Mouse (Mus musculus): ENCODE results near the gene Uba52. TPM values are rescaled to one million over a fixed set of nuclear protein-coding genes. Genes with fewer than 3 reads are reported as not detected.

The Uba52 gene
- polyA plus RNA-seq, 1 experiment from 2014 or later, result 920 TPM

DNA sequence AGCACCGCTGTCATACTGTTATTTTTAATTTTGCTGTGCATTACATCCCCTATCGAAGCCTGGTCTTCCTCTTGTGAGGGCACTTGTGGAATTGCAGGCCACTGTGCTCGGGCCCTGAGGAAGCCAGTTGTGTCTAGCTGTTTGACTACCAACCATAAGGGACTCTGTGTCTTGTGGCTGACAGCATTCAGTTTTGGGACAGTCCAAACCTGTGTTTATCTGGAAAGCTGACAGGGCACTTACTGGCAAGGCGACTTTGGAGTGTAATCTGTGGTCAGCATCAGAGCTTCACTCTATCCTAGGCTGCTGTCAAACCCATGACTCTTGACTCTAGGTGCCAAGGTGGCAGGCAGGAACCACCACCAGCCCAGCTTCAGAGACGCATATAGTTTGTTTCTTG, 30.5 kb upstream of the Uba52 start:
- no peak for ATAC-seq
- peak overlapping the region; percentile 91 for H3K9ac ChIP-seq
- peaks cover 11% of the 10 kb centered on the region for H3K36me3 ChIP-seq (ENCODE audit: poor library complexity, severe bottlenecking)
- H3K9me3 ChIP-seq (replicated peaks), result no peaks in the 10 kb centered on the region
- no peaks in the 10 kb centered on the region for H3K27me3 ChIP-seq
- H3K4me3 ChIP-seq, result peak overlapping the region; percentile 81; the same call in 1 of the 2 replicates
- 84% methylated on average over 5 of the region's 5 CpGs for WGBS
- no peak overlapping the region for H3K27ac ChIP-seq
- H3K4me2 ChIP-seq, result peak overlapping the region; percentile 97
- H3K4me1 ChIP-seq, result peaks cover 33% of the 10 kb centered on the region

- no peak overlapping the region for H3K27ac ChIP-seq
- H3K4me2 ChIP-seq, result peak overlapping the region; percentile 97
- H3K9ac ChIP-seq, result peak overlapping the region; percentile 91
- H3K9me3 ChIP-seq (replicated peaks), result no peaks in the 10 kb centered on the region
- no peaks in the 10 kb centered on the region for H3K27me3 ChIP-seq
- peak overlapping the region; percentile 81 for H3K4me3 ChIP-seq
- WGBS, result 52% methylated on average over 7 of the region's 7 CpGs
- H3K36me3 ChIP-seq (ENCODE audit: poor library complexity, severe bottlenecking), result peaks cover 16% of the 10 kb centered on the region
- no peak for ATAC-seq
- H3K4me1 ChIP-seq, result peaks cover 33% of the 10 kb centered on the region
Measured at GRCm38 (mm10) chr8:70540507-70541071, 30.0 kb upstream of the Uba52 start.

- Histone ChIP-seq H3K27ac (no peak overlapping the region), H3K4me1 (peaks cover 33% of the 10 kb centered on the region), H3K9ac (peak overlapping the region; percentile 91), H3K27me3 (no peaks in the 10 kb centered on the region), H3K4me2 (peak overlapping the region; percentile 97), H3K36me3 (ENCODE audit: poor library complexity, severe bottlenecking) (peaks cover 21% of the 10 kb centered on the region), H3K4me3 (peak overlapping the region; percentile 81), H3K9me3 (replicated peaks) (no peaks in the 10 kb centered on the region)
- no peak for ATAC-seq
- WGBS, result 15% methylated on average over 4 of the region's 4 CpGs
Measured at GRCm38 (mm10) chr8:70540013-70540506, 29.5 kb upstream of the Uba52 start.

- peaks cover 29% of the 10 kb centered on the region for H3K36me3 ChIP-seq (ENCODE audit: poor library complexity, severe bottlenecking)
- under 1% methylated on average over 58 of the region's 58 CpGs for WGBS
- peak; percentile 90 for ATAC-seq
- no peaks in the 10 kb centered on the region for H3K27me3 ChIP-seq
- peak within 1 kb of the TSS; percentile 81 for H3K4me3 ChIP-seq
- H3K4me2 ChIP-seq, result peak within 1 kb of the TSS; percentile 97
- H3K9ac ChIP-seq, result peak within 1 kb of the TSS; percentile 91
- H3K27ac ChIP-seq, result peak within 1 kb of the TSS; percentile 93
- no peaks in the 10 kb centered on the region for H3K9me3 ChIP-seq (replicated peaks)
- peaks cover 33% of the 10 kb centered on the region for H3K4me1 ChIP-seq
Measured at GRCm38 (mm10) chr8:70539077-70539813, 28.6 kb upstream of the Uba52 start, which contains the start of gene Ell. Ell (plus strand) TSS chr8:70539457.

DNA sequence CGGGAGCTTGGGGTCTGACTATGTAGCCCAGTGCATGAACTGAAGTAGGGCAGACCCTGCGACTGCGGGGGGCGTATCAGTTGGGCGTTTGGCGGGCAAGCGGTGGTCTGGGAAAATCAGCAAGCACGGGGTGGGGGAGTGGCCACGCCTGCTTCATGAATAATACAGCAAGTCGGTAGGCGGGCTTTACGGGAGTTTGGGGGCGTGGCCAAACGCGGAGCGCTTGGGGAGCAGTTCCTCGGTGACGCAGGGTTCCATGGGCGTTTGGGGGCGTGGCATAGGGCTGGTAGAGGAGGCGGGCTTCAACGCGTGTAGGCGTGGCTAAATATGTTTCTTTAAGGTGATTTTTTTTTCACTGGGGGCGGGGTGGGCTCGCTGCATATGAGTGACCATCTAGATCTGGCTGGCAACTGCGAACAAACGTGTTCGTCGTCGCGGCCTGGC, 28.1 kb upstream of the Uba52 start:
- H3K9me3 ChIP-seq (replicated peaks), result no peaks in the 10 kb centered on the region
- WGBS, result under 1% methylated on average over 32 of the region's 32 CpGs
- peak overlapping the region; percentile 93 for H3K27ac ChIP-seq
- H3K27me3 ChIP-seq, result no peaks in the 10 kb centered on the region
- H3K4me3 ChIP-seq, result peak overlapping the region; percentile 81
- H3K9ac ChIP-seq, result peak overlapping the region; percentile 91
- H3K4me1 ChIP-seq, result peaks cover 33% of the 10 kb centered on the region
- H3K4me2 ChIP-seq, result peak overlapping the region; percentile 97
- peak; percentile 79 for ATAC-seq
- H3K36me3 ChIP-seq (ENCODE audit: poor library complexity, severe bottlenecking), result peaks cover 35% of the 10 kb centered on the region

DNA sequence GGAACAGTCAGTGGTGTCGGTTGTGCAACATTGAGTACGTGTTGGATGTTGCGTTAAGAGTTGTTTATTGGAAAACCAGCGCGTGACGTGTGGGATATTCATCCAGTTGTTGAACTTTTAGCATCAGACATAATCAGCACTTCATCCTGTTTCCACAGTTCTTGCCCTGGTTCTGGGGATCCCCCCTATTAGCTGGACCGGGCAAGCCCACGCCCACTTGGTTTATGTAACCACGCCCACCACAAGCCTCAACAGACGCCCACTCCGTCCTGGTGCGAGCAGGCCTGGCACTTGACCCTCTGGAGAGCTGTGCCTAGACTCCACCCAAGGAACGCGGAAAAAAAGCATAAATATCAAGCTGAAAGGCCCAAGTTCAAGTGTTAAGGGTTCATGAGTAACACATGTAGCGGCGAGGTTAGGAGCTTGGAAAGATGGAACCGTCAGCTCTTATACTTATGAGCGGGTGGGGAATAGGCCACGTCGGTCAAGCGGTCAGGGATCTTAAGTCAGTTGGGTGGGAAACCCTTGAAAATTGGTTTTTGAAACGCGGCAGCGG, 27.5 kb upstream of the Uba52 start:
- peak; percentile 6 for ATAC-seq
- Histone ChIP-seq H3K27me3 (no peaks in the 10 kb centered on the region), H3K4me3 (peak overlapping the region; percentile 81), H3K4me2 (peak overlapping the region; percentile 97), H3K27ac (peak overlapping the region; percentile 79), H3K36me3 (ENCODE audit: poor library complexity, severe bottlenecking) (peaks cover 41% of the 10 kb centered on the region), H3K9ac (peak overlapping the region; percentile 61), H3K4me1 (peaks cover 33% of the 10 kb centered on the region), H3K9me3 (replicated peaks) (no peaks in the 10 kb centered on the region)
- WGBS, result 16% methylated on average over 24 of the region's 24 CpGs

DNA sequence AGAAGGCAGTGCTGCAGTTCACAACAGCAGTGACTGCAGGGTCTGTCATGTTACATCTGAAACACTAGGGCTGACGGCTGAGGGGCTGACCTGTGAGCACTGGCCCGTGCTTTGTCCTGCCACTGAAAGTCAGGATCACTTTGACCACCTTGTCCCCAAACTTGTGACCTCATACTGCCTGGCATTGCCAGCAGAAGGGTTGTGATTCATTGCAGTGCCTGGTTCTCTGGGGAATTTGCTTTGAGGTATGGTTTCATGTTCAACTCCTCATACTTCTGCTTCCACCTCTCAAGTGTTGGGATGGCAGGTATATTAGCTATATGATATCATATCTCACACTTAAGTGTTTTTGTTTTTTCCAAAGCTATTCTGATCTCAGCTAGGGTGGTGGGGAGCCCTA, 25.1 kb upstream of the Uba52 start:
- Histone ChIP-seq H3K27ac (no peak overlapping the region), H3K27me3 (no peaks in the 10 kb centered on the region), H3K36me3 (ENCODE audit: poor library complexity, severe bottlenecking) (peaks cover 65% of the 10 kb centered on the region), H3K9me3 (replicated peaks) (no peaks in the 10 kb centered on the region), H3K9ac (no peak overlapping the region), H3K4me3 (no peak overlapping the region), H3K4me2 (no peak overlapping the region), H3K4me1 (peaks cover 16% of the 10 kb centered on the region)
- 82% methylated on average over 2 of the region's 2 CpGs for WGBS
- no peak for ATAC-seq

- no peaks in the 10 kb centered on the region for H3K27me3 ChIP-seq
- H3K4me2 ChIP-seq, result no peak overlapping the region
- no peak for ATAC-seq
- peaks cover 11% of the 10 kb centered on the region for H3K4me1 ChIP-seq
- H3K4me3 ChIP-seq, result no peak overlapping the region
- no peak overlapping the region for H3K27ac ChIP-seq
- 95% methylated on average over 3 of the region's 3 CpGs for WGBS
- H3K9me3 ChIP-seq (replicated peaks), result no peaks in the 10 kb centered on the region
- H3K9ac ChIP-seq, result no peak overlapping the region
- H3K36me3 ChIP-seq (ENCODE audit: poor library complexity, severe bottlenecking), result peaks cover 68% of the 10 kb centered on the region
Measured at GRCm38 (mm10) chr8:70535221-70535620, 24.6 kb upstream of the Uba52 start.

GRCm38 (mm10) chr8:70534281-70534680, 23.7 kb upstream of the Uba52 start:
- no peak overlapping the region; the same call in 1 of the 2 replicates for H3K27ac ChIP-seq
- no peak overlapping the region for H3K4me2 ChIP-seq
- H3K9ac ChIP-seq, result no peak overlapping the region
- WGBS, result 93% methylated on average over 12 of the region's 12 CpGs
- peaks cover 77% of the 10 kb centered on the region for H3K36me3 ChIP-seq (ENCODE audit: poor library complexity, severe bottlenecking)
- H3K27me3 ChIP-seq, result no peaks in the 10 kb centered on the region
- H3K4me1 ChIP-seq, result peaks cover 11% of the 10 kb centered on the region
- ATAC-seq, result no peak
- H3K4me3 ChIP-seq, result no peak overlapping the region
- no peaks in the 10 kb centered on the region for H3K9me3 ChIP-seq (replicated peaks)

- no peak for ATAC-seq
- Histone ChIP-seq H3K9me3 (replicated peaks) (no peaks in the 10 kb centered on the region), H3K36me3 (ENCODE audit: poor library complexity, severe bottlenecking) (peaks cover 59% of the 10 kb centered on the region)
Measured at GRCm38 (mm10) chr8:70530314-70530713, 19.7 kb upstream of the Uba52 start.

DNA sequence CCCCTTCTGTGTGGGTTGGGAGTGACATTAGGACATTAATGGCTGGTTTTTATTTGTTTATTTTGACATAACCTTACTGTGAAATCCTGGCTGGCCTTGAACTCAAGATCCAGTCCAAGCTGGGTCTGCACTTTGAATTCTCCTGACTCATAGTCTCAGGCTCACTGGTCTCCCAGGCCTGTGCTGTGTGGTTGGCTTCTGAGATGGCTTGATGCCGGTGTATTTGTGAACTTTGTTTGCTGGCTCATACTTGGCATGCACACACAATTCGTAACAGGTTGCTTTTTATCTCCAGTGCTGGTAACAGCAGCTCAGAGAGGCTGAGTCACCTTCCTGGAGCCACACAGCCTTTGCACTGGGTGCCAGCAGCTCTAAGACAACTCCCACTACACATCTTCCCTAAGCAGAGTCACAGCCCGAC, 19.1 kb upstream of the Uba52 start:
- H3K4me3 ChIP-seq, result no peak overlapping the region
- no peaks in the 10 kb centered on the region for H3K9me3 ChIP-seq (replicated peaks)
- WGBS, result 97% methylated on average over 3 of the region's 3 CpGs
- H3K36me3 ChIP-seq (ENCODE audit: poor library complexity, severe bottlenecking), result peaks cover 54% of the 10 kb centered on the region
- H3K9ac ChIP-seq, result peak overlapping the region; percentile 40; the same call in 1 of the 2 replicates
- H3K4me2 ChIP-seq, result no peak overlapping the region
- H3K27me3 ChIP-seq, result no peaks in the 10 kb centered on the region
- peaks cover 28% of the 10 kb centered on the region for H3K4me1 ChIP-seq
- no peak for ATAC-seq
- H3K27ac ChIP-seq, result no peak overlapping the region

More at GRCm38 (mm10) chr8:70530314-70530713, 19.7 kb upstream of the Uba52 start:
- WGBS, result 92% methylated on average over 2 of the region's 2 CpGs
- Histone ChIP-seq H3K4me3 (no peak overlapping the region), H3K4me2 (no peak overlapping the region), H3K4me1 (peaks cover 28% of the 10 kb centered on the region), H3K27ac (no peak overlapping the region), H3K9ac (no peak overlapping the region), H3K27me3 (no peaks in the 10 kb centered on the region)

GRCm38 (mm10) chr8:70529299-70529698, 18.7 kb upstream of the Uba52 start:
- H3K4me2 ChIP-seq, result peak overlapping the region; percentile 5; the same call in 1 of the 2 replicates
- H3K4me1 ChIP-seq, result peaks cover 28% of the 10 kb centered on the region
- H3K9me3 ChIP-seq (replicated peaks), result no peaks in the 10 kb centered on the region
- H3K27me3 ChIP-seq, result no peaks in the 10 kb centered on the region
- WGBS, result 84% methylated on average over 5 of the region's 5 CpGs
- H3K9ac ChIP-seq, result peak overlapping the region; percentile 40
- no peak overlapping the region for H3K27ac ChIP-seq
- H3K36me3 ChIP-seq (ENCODE audit: poor library complexity, severe bottlenecking), result peaks cover 49% of the 10 kb centered on the region
- no peak for ATAC-seq
- no peak overlapping the region for H3K4me3 ChIP-seq

All from forebrain, embryonic 13.5 days (tissue).